Mouse (Mus musculus) adrenal gland, postnatal 10 days (tissue): Measurements from ENCODE around the gene Dpf3. TPM values are rescaled to one million over a fixed set of nuclear protein-coding genes. Genes with fewer than 3 reads are reported as not detected.

Experiments used
- DNase-seq: peaks from one replicate; pipeline ENCODE4 v3.0.0; 2021; ENCODE audit warnings: mixed read lengths
- total RNA-seq, 2 experiments: library from RNA; stranded (reverse); gene quantifications; 2 replicates each; pipeline ENCODE4 v1.2.3; 2021

The Dpf3 gene
- total RNA-seq, 2 experiments from 2014 or later, result 9.2 to 12.7 TPM

DNA sequence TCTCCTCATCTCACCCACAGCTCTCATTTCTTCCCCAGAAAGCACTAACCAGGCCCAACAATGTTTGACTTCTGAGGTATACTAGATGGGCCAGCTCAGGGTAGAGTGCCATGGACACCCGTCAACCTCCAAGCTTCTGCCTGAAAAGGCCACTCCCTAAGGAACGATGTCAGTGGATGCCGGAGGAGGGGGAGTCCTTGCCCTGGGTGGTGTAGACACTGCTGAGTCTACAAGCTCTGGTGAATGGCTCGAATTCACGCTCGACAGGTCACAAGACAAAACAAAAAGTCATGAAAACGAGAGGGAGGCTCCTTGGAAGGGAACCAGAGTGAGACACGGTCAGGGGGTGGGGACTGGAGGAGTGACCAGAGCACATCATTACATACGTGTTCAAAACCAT, 17.4 kb downstream of the Dpf3 start:
- DNase-seq, result no peak

- peak; percentile 65 for DNase-seq
These were observed 20.7 kb downstream of the Dpf3 start for GRCm38 (mm10) chr12:83466508-83467430.

GRCm38 (mm10) chr12:83466053-83466452, 21.5 kb downstream of the Dpf3 start:
- DNase-seq, result no peak

GRCm38 (mm10) chr12:83460272-83460671, 27.2 kb downstream of the Dpf3 start:
- DNase-seq, result no peak

GRCm38 (mm10) chr12:83454697-83455321, 32.7 kb downstream of the Dpf3 start:
- DNase-seq, result no peak

DNA sequence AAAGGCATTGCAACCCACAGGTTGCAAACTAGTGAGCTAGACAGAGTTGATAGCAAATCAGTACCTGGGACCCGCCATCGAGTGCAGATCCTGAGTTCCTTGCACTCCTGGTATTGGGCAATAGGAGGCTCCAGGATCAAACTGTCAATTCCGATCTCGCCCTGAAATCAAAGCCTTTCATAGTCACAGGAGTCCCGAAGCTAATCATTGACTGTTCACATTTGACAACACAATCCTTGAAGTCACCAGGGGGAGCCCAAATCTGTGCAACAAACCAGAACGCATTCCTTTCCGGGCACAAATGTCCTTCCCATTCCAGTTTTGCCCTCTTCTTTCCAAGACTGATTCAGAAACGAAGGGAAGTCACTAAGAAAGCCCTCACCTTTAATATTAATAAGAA, 35.7 kb downstream of the Dpf3 start:
- DNase-seq, result no peak

- DNase-seq, result no peak
These were observed 37.0 kb downstream of the Dpf3 start for GRCm38 (mm10) chr12:83450471-83450870.

DNA sequence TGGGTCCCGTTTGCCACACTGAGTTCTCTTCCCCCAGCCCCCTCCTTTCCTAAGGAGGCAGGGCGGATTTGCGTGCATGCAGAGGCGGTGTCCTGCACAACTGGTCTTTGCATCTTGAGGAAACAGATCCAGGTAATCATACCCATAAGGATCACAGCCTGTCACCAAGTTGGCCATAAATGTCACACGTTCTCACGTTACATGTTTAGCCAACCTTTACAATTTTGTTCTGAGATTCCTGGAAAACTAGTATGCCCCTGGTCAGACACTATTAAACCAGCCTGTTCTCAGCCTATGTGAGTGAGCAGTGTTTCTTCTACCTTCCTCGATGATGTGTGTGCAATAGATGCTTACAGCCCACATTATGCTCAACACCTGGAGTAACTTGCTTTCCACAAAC, 38.3 kb downstream of the Dpf3 start:
- DNase-seq, result no peak

DNA sequence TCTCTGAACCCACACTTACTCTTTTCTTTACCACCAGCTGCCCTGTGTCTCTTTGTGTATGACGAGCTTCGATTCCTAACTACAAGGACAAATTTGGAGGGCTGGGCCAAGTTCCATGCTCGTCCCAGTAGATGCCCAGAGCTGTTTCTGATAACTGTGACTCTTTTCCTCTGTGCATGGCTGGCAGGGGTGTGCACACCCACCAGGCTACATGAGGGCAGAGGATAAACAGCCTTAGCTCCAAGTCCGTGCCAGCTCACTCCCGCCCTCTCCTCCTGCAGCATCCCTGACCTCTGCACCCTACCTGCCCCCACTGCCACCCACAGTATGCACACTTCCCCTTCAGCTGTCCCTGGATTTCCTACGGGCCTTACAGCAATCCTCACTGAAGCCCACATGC, 41.9 kb downstream of the Dpf3 start:
- DNase-seq, result peak; percentile 26

DNA sequence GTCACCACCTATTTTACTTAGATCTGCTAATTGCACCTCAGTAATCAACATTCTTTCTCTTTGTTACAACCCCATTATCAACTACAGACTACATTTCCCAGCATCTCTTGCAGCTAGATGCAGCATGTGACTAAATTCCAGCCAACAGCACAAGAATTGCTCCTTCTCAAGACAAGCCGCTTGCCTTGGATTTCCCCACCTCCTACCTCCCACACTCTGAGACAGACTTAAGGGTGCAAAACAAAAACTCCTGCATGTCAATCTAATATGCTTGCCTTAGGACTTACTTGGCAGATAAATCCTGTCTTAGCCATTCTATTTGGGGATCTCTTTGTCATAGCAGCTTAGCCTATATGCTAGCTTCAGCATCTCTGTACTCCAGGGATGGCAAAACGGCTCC, 43.1 kb downstream of the Dpf3 start:
- DNase-seq, result no peak

- no peak for DNase-seq
These were observed 49.5 kb downstream of the Dpf3 start for GRCm38 (mm10) chr12:83438002-83438401.

- DNase-seq, result no peak
These were observed 53.4 kb downstream of the Dpf3 start for GRCm38 (mm10) chr12:83433987-83434698.

DNA sequence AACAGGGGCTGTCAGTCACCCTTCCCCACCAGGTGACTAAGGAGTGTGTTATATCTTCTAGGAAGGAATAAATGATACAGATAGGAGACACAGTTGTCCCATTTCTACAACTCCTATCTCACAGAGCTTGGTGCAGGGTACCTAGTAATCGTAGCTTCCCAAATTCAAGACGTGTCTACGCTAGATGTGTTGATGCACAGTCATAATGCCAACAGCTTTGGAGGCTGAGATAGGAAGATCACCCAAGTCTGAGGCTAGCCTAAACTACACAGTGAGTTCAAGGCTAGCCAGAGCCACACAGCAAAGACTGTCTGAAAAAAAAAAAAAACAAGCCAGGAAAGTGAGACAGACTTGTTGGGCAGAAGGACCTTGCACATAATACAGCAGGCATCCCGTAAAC, 54.1 kb downstream of the Dpf3 start:
- no peak for DNase-seq

- no peak for DNase-seq
These were observed 57.3 kb downstream of the Dpf3 start for GRCm38 (mm10) chr12:83430207-83430606.

GRCm38 (mm10) chr12:83428016-83428415, 59.5 kb downstream of the Dpf3 start:
- DNase-seq, result no peak

DNA sequence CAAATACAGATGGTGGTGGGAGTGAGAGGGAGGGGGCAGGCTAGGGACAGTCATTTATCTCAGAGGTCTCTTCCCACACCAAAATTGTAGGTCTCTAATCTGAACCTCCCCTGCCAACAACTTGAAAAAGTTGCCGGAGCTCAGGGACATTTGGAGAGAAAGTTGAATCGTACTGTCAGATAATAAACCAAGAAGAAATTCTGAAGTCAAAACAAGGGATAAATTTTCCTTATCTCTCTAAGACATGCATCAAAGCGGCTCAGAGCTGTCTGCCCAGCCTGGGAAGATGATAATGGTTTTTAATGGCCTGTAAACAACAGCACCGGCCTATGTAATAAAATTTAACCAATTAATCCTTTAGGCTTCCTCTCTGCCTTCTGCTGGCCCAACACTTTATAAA, 59.9 kb downstream of the Dpf3 start:
- no peak for DNase-seq

GRCm38 (mm10) chr12:83426326-83426725, 61.2 kb downstream of the Dpf3 start:
- no peak for DNase-seq

- DNase-seq, result no peak
These were observed 61.8 kb downstream of the Dpf3 start for GRCm38 (mm10) chr12:83425736-83426135.

GRCm38 (mm10) chr12:83424720-83425444, 62.6 kb downstream of the Dpf3 start:
- DNase-seq, result peak; percentile 73

GRCm38 (mm10) chr12:83424086-83424719, 63.3 kb downstream of the Dpf3 start:
- peak; percentile 83 for DNase-seq

DNA sequence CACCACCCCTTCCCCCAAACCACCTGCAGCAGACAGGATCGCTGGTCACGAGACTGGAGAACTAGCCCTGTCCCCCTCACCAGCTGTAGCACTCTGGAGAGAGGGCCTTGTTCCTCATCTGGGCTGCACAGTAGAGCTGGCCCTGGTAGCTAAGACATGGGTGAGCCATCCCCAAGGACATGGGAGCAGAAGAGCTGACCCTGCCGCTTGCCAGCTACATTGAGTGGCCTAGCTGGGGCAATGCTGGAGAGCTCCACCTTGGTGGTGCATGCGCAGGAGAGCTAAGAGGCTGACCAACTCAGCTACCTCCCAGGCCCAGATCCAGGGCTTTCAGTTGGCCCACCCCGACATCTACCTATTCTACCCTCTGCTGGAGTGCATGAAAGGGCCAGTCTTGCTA, 67.2 kb downstream of the Dpf3 start:
- peak; percentile 52 for DNase-seq

GRCm38 (mm10) chr12:83415207-83415606, 72.3 kb downstream of the Dpf3 start:
- DNase-seq, result no peak
